Mouse (Mus musculus) embryonic facial prominence, embryonic 15.5 days (tissue): ENCODE data around the gene Kti12. TPM values are rescaled to one million over a fixed set of nuclear protein-coding genes. Genes with fewer than 3 reads are reported as not detected.
A peak's percentile ranks its signal among the peaks of the same experiment; 100 is the strongest.

ENCODE experiments used
- ATAC-seq: fragments of 200-750 bp; cut with Nextera tagmentation; 2 replicates; pipeline ENCODE4 v1.8.0; 2017; ENCODE audit warnings: low read depth, moderate TSS enrichment; ENCODE audit not compliant: insufficient number of reproducible peaks, low FRiP score, low TSS enrichment
- H3K27ac ChIP-seq: fragments of 300-500 bp; sonication (generic); replicated peaks from 2 replicates; pipeline ENCODE4 v1.5.1; 2015; ENCODE audit warnings: mild to moderate bottlenecking, inconsistent platforms
- H3K27me3 ChIP-seq: fragments of 300-500 bp; sonication (generic); 2 replicates; pipeline ENCODE4 v1.6.1; 2015; ENCODE audit warnings: inconsistent platforms
- H3K36me3 ChIP-seq: fragments of 300-500 bp; sonication (generic); 2 replicates; pipeline ENCODE4 v1.6.1; 2015; ENCODE audit warnings: mild to moderate bottlenecking, inconsistent platforms
- H3K4me1 ChIP-seq: fragments of 300-500 bp; sonication (generic); 2 replicates; pipeline ENCODE4 v1.6.1; 2015; ENCODE audit warnings: inconsistent platforms
- H3K4me2 ChIP-seq: fragments of 300-500 bp; sonication (generic); replicated peaks from 2 replicates; pipeline ENCODE4 v1.6.1; 2015; ENCODE audit warnings: mild to moderate bottlenecking, inconsistent platforms
- H3K4me3 ChIP-seq: fragments of 300-500 bp; sonication (generic); replicated peaks from 2 replicates; pipeline ENCODE4 v1.5.1; 2015; ENCODE audit warnings: mild to moderate bottlenecking, inconsistent platforms
- H3K9ac ChIP-seq: fragments of 300-500 bp; sonication (generic); 2 replicates; pipeline ENCODE4 v1.6.1; 2015; ENCODE audit warnings: inconsistent platforms
- H3K9me3 ChIP-seq: fragments of 300-500 bp; sonication (generic); replicated peaks from 2 replicates; pipeline ENCODE4 v1.6.1; 2016; ENCODE audit warnings: inconsistent platforms
- WGBS: fragments of 180-500 bp; shearing (Covaris S2); methylation state at CpG from one replicate; pipeline ENCODE4 v1.1.7; 2015; 5-methylcytosine and 5-hydroxymethylcytosine counted together
- polyA plus RNA-seq: library from polyadenylated mRNA; unstranded; fragments of >200 nt; fragmentation: Nextera tagmentation; extraction: Ambion mirVana; gene quantifications from 2 replicates; pipeline ENCODE4 v1.2.1, GENCODE M21; 2015

The Kti12 gene
- polyA plus RNA-seq, 1 experiment from 2014 or later = 44.6 TPM

GRCm38 (mm10) chr4:108833828-108834114 lies 13.8 kb upstream of the Kti12 start:
- Histone ChIP-seq H3K9me3 (no peaks in the 10 kb centered on the region), H3K4me1 (peaks cover 33% of the 10 kb centered on the region), H3K36me3 (peaks cover 9% of the 10 kb centered on the region; the same call in 1 of the 2 replicates), H3K27me3 (no peaks in the 10 kb centered on the region), H3K4me2 (peak overlapping the region; percentile 74), H3K4me3 (peak overlapping the region; percentile 91), H3K27ac (peak overlapping the region; percentile 100), H3K9ac (peak overlapping the region; percentile 93)
- ATAC-seq = no peak
- under 1% methylated on average over 6 of the region's 6 CpGs for WGBS

GRCm38 (mm10) chr4:108834115-108834970 lies 13.2 kb upstream of the Kti12 start, which contains the start of gene Txndc12:
Txndc12 (plus strand) TSS chr4:108834601.
- H3K4me3 ChIP-seq = peak within 1 kb of the TSS; percentile 91

GRCm38 (mm10) chr4:108834971-108835311 lies 12.6 kb upstream of the Kti12 start:
- Histone ChIP-seq H3K9ac (peak overlapping the region; percentile 93), H3K4me1 (peaks cover 33% of the 10 kb centered on the region), H3K36me3 (peaks cover 4% of the 10 kb centered on the region; the same call in 1 of the 2 replicates), H3K4me3 (peak overlapping the region; percentile 91), H3K27me3 (no peaks in the 10 kb centered on the region), H3K27ac (peak overlapping the region; percentile 100), H3K4me2 (peak overlapping the region; percentile 74), H3K9me3 (no peaks in the 10 kb centered on the region)
- ATAC-seq = no peak
- 0% methylated on average over 15 of the region's 15 CpGs for WGBS

More at GRCm38 (mm10) chr4:108834115-108834970, 13.2 kb upstream of the Kti12 start, which contains the start of gene Txndc12:
- H3K36me3 ChIP-seq = peaks cover 6% of the 10 kb centered on the region; the same call in 1 of the 2 replicates
- H3K9me3 ChIP-seq = no peaks in the 10 kb centered on the region
- peak; percentile 85 for ATAC-seq
- peak within 1 kb of the TSS; percentile 93 for H3K9ac ChIP-seq
- peaks cover 33% of the 10 kb centered on the region for H3K4me1 ChIP-seq
- H3K27me3 ChIP-seq = no peaks in the 10 kb centered on the region
- peak within 1 kb of the TSS; percentile 74 for H3K4me2 ChIP-seq
- H3K27ac ChIP-seq = peak within 1 kb of the TSS; percentile 100
- WGBS = under 1% methylated on average over 34 of the region's 34 CpGs

- Histone ChIP-seq H3K9me3 (no peaks in the 10 kb centered on the region), H3K27me3 (no peaks in the 10 kb centered on the region), H3K4me1 (peaks cover 33% of the 10 kb centered on the region), H3K36me3 (no peaks in the 10 kb centered on the region), H3K4me2 (peak overlapping the region; percentile 74), H3K27ac (no peak overlapping the region), H3K4me3 (peak overlapping the region; percentile 91), H3K9ac (peak overlapping the region; percentile 93)
- ATAC-seq = no peak
- WGBS = 56% methylated on average over 3 of the region's 3 CpGs
Observed at GRCm38 (mm10) chr4:108835496-108835895, 12.1 kb upstream of the Kti12 start.

- 67% methylated on average over 4 of the region's 4 CpGs for WGBS
- Histone ChIP-seq H3K4me2 (no peak overlapping the region), H3K9me3 (no peaks in the 10 kb centered on the region), H3K27ac (no peak overlapping the region), H3K36me3 (no peaks in the 10 kb centered on the region), H3K4me3 (no peak overlapping the region), H3K27me3 (no peaks in the 10 kb centered on the region), H3K4me1 (peaks cover 25% of the 10 kb centered on the region), H3K9ac (no peak overlapping the region)
- ATAC-seq = no peak
Observed at GRCm38 (mm10) chr4:108838031-108838430, 9.6 kb upstream of the Kti12 start.

- ATAC-seq = no peak
- no peak overlapping the region for H3K4me3 ChIP-seq
- H3K4me2 ChIP-seq = no peak overlapping the region
- H3K27me3 ChIP-seq = no peaks in the 10 kb centered on the region
- H3K9me3 ChIP-seq = no peaks in the 10 kb centered on the region
- WGBS = 86% methylated on average over 7 of the region's 7 CpGs
- H3K27ac ChIP-seq = no peak overlapping the region
- no peak overlapping the region for H3K9ac ChIP-seq
- H3K4me1 ChIP-seq = peaks cover 8% of the 10 kb centered on the region; the same call in 1 of the 2 replicates
- H3K36me3 ChIP-seq = no peaks in the 10 kb centered on the region
Observed at GRCm38 (mm10) chr4:108841920-108842578, 5.5 kb upstream of the Kti12 start.

GRCm38 (mm10) chr4:108843336-108843735 lies 4.2 kb upstream of the Kti12 start:
- Histone ChIP-seq H3K4me1 (peaks cover under 1% of the 10 kb centered on the region; the same call in 1 of the 2 replicates), H3K9ac (no peak overlapping the region), H3K4me3 (no peak overlapping the region), H3K36me3 (no peaks in the 10 kb centered on the region), H3K27me3 (no peaks in the 10 kb centered on the region), H3K4me2 (no peak overlapping the region), H3K27ac (no peak overlapping the region), H3K9me3 (no peaks in the 10 kb centered on the region)
- ATAC-seq = no peak

- 65% methylated on average over 5 of the region's 5 CpGs for WGBS
- H3K27ac ChIP-seq = no peak overlapping the region
Observed at GRCm38 (mm10) chr4:108845824-108846569, 1.6 kb upstream of the Kti12 start.

GRCm38 (mm10) chr4:108848505-108848848 lies 892 bp downstream of the Kti12 start, which contains the start of gene A730015C16Rik:
A730015C16Rik (minus strand) TSS chr4:108848619.
- ATAC-seq = peak; percentile 14; the same call in 1 of the 2 replicates
- 9% methylated on average over 20 of the region's 20 CpGs for WGBS
- no peaks in the 10 kb centered on the region for H3K27me3 ChIP-seq

More at GRCm38 (mm10) chr4:108845824-108846569, 1.6 kb upstream of the Kti12 start:
- Histone ChIP-seq H3K4me1 (peaks cover 12% of the 10 kb centered on the region), H3K9ac (no peak overlapping the region), H3K9me3 (no peaks in the 10 kb centered on the region), H3K36me3 (no peaks in the 10 kb centered on the region), H3K4me2 (no peak overlapping the region), H3K4me3 (no peak overlapping the region), H3K27me3 (no peaks in the 10 kb centered on the region)
- ATAC-seq = no peak

GRCm38 (mm10) chr4:108866806-108867205 lies 19.2 kb downstream of the Kti12 start:
- Histone ChIP-seq H3K9me3 (no peaks in the 10 kb centered on the region), H3K27me3 (no peaks in the 10 kb centered on the region), H3K4me3 (no peak overlapping the region), H3K36me3 (peaks cover 19% of the 10 kb centered on the region), H3K9ac (no peak overlapping the region), H3K27ac (no peak overlapping the region), H3K4me2 (no peak overlapping the region), H3K4me1 (no peaks in the 10 kb centered on the region)
- WGBS = 84% methylated on average over 7 of the region's 7 CpGs
- ATAC-seq = no peak

More at GRCm38 (mm10) chr4:108848505-108848848, 892 bp downstream of the Kti12 start, which contains the start of gene A730015C16Rik:
- peak within 1 kb of the TSS; percentile 92 for H3K27ac ChIP-seq
- H3K9ac ChIP-seq = peak within 1 kb of the TSS; percentile 62
- peak within 1 kb of the TSS; percentile 88 for H3K4me2 ChIP-seq
- peaks cover 12% of the 10 kb centered on the region for H3K4me1 ChIP-seq
- H3K9me3 ChIP-seq = no peaks in the 10 kb centered on the region
- peaks cover 5% of the 10 kb centered on the region for H3K36me3 ChIP-seq
- H3K4me3 ChIP-seq = peak within 1 kb of the TSS; percentile 94
